Mouse (Mus musculus) heart, adult 2 months (tissue): ENCODE data around the gene Sytl4.

Source experiments
- EP300 ChIP-seq: fragments of 200-500 bp; IDR thresholded peaks from 2 replicates; pipeline ENCODE4 v1.6.1; 2011; ENCODE audit warnings: low read depth, low read length, control low read depth; ENCODE audit not compliant: insufficient read depth
- POLR2A ChIP-seq: fragments of 200-500 bp; IDR thresholded peaks from 2 replicates; pipeline ENCODE4 v1.6.1; 2011; ENCODE audit warnings: mild to moderate bottlenecking, low read depth, low read length, control low read depth; ENCODE audit not compliant: insufficient read depth

DNA sequence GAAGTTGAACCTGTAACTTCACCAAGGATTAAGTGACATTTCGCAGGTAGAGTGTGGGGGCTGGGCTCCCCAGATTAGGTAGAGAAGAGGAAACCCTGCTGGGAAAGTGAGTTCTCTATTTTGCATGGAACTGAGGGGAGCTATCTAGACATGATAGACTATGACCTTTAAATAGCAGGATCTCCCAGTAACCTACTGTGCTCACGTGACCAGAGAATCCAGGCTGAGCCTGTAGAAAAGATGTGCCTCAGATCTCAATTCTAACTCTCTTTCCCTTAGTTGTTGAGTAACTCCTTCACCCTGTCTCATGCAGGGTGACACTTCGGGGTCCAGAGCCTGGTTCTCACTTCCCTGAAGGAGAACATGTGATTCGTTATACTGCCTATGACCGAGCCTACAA is 54.9 kb downstream of the Sytl4 start:
- TF ChIP-seq POLR2A (no peak), EP300 (no peak)
